Mouse (Mus musculus) olfactory bulb, adult 2 months (tissue): ENCODE data around the gene Ap3b1.

Source experiments
- CTCF ChIP-seq: fragments of 200-500 bp; IDR thresholded peaks from 2 replicates; pipeline ENCODE4 v1.5.1; 2012; ENCODE audit warnings: low read depth, mild to moderate bottlenecking, low read length, moderate library complexity; ENCODE audit not compliant: insufficient read depth
- POLR2A ChIP-seq: fragments of 200-500 bp; IDR thresholded peaks from 2 replicates; pipeline ENCODE4 v1.6.1; 2012; ENCODE audit warnings: mild to moderate bottlenecking, low read depth, low read length, moderate library complexity; ENCODE audit not compliant: insufficient read depth

DNA sequence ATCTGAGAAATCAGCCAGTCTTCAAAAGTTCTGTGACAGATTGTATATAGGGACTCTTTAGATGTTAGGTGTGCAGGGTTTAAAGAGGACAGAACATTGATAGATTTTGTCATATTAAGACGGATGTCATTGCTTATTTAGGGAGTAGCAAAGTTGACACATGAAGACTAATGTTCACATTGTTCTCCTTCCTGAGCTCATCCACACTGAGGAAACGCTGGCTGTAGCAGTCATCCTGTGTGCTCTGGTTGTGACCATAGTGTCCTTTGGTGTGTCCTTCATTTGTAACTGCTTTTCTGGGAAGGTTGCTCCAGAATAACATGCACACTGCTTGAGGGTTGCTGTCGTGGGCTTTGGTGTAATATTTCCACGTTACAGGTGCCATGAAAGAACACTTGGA, 100.4 kb downstream of the Ap3b1 start:
- TF ChIP-seq POLR2A, result no peak
- TF ChIP-seq CTCF, result no peak
